Mouse (Mus musculus): ENCODE results near the gene Zfhx3.

Zfhx3 gene

DNA sequence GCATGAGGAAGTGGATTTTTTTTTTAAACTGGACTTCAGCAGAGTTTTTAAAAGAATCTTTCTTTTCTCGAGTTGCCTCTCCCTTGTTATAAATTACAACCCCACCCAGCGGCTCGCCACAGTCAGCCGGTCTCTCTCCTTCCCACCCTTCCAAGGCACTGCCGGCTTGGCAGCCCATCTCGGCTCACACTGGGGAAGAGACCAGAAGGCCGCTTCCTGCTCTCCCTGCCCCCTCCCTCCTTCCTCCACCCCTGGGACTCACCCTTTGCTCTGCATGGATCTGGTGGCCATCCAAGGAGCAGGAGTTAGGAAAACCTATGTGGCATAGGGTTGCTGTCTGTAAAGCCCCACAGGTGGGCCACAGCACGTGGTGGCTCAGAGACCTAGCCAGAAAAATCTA lies 705.1 kb downstream of the Zfhx3 start:
- no peak for DNase-seq (ENCODE audit: extremely low read depth, low read depth)

DNA sequence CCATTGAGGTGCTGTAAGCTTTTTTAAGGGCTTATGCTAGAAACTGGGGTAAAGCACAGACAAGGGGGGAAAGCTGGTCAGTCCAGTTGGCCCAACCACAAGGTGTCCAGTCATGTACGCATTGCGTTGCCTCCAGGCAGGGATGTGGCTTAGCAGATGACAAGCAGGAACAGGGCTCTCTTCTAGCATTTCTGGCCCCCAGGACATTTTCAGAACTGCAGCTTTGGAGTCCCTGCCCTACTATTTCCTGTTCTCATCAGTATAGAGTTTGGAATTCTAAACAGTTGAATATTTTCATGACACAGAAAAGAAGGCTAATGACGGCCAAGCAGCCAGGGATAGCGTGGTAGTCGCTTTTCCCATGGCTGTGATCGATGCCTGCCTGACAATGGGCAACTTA lies 706.5 kb downstream of the Zfhx3 start:
- no peak for DNase-seq (ENCODE audit: extremely low read depth, low read depth)

GRCm38 (mm10) chr8:108650837-108651236 lies 708.4 kb downstream of the Zfhx3 start:
- no peak for DNase-seq (ENCODE audit: extremely low read depth, low read depth)

GRCm38 (mm10) chr8:108661486-108662093 lies 719.1 kb downstream of the Zfhx3 start:
- no peak for DNase-seq (ENCODE audit: extremely low read depth, low read depth)

DNA sequence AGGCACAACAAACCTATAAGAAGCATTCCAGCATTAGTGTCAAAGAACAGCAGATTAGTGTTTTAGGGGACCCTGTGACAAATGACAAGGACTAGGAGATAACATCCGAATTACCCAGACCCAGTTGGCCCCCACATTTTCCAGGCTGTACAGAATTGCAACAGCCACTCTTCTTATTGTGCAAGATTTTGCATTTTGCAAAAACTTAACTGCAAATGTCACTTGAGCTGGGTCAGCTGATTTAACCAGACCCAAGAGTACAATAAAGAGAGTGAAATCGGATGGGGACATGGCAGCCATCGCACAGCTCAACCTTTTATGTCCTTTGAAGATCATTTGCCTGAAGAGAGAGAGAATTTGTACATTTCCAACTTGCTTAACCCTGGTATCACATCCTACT lies 720.3 kb downstream of the Zfhx3 start:
- no peak for DNase-seq (ENCODE audit: extremely low read depth, low read depth)

DNA sequence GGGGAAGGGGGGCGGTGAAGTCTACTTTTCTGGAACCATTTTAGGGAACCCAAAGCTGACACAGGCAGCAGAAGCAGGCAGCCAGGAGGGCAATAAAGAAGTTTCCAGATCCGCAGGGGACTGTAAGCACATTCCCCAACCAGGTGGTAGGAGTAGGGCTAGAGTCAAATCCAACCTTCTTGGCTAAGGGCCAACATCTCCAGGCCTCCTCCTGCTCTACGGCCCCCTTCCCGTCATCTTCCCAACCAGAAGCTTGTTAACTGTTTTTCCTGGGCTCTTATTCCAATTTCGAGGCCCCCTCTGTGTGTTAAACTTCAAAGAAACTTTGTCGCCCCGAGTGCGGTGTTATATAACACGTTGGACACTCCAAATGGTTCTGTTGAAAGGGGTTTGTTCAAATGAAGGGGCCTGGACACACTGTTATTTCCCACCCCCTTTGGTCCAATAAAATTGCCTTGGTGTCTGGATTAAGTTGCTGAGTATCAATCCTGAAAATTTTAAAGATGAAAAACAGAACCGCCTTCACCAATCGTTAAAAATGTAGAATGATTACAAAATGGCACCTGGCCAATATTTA lies 729.6 kb downstream of the Zfhx3 start:
- no peak for DNase-seq (ENCODE audit: extremely low read depth, low read depth)

DNA sequence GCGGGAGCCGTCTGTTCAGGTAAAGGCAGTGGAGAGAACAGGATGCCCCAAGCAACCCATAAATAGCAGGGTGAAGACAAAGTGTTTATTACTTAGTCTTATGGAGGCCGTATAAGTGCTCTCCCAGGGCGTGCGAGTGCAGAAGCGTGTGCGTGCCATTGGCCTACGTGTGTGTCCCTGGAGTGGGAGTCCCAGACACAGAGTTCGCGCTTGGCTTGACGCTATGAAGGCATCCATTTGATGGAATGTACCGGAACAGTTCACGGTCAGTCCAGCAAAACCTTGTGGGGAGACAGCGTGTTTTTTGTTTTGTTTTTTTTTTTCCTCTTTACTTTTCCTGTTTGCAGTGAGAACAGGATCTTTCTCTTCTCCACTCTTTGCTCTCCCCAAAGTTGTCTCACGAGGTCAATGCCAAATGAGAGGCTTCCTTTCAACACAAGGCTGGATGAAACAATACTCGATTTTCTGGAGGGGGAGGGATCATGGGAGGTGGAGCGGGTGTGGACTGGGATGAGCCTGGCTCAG lies 732.6 kb downstream of the Zfhx3 start:
- no peak for DNase-seq (ENCODE audit: extremely low read depth, low read depth)

- no peak for DNase-seq (ENCODE audit: extremely low read depth, low read depth)
These were observed 747.2 kb downstream of the Zfhx3 start for GRCm38 (mm10) chr8:108689694-108690093.

DNA sequence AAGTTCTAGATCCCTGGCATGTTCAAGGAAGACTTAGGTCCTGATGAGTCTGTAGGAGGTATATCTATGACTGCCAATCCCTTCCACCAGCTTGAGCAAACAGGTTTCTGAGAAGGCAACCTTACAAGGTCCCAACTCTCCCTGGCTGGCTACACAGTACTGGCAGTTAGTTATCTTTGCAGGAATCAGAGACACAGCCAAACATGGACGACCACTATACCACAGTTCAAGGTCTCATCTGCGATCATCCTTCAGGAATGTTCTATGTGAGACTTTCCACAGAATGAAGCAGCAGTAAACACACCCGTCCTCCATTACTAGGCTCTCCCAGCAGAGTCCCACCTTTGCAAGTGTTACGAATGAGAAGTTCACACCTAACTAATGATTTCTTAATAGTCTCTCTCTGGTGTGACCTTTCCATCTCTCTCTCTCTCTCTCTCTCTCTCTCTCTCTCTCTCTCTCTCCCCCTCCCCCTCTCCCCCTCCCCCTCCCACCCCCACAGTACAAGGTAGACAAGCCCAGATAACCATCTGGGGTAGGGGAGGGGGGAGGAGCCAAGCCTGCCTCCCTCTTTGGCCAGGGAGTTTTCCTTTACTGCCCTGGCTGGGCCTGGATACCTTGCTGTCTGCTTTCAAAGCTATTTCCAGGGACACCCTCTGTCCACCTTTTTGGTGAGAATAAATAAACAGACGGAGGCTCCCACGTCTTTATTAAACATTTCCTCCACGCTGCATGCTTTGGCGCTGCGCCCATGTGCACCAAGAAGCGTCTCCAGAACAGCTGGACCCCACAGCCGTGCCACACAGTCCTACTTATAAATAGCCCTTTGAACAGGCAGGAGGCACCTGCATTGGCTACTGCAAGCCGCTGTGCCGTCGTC lies 748.4 kb downstream of the Zfhx3 start:
- DNase-seq (ENCODE audit: extremely low read depth, low read depth) = no peak

GRCm38 (mm10) chr8:108691456-108692238 lies 749.2 kb downstream of the Zfhx3 start:
- peak; percentile 84 for DNase-seq (ENCODE audit: extremely low read depth, low read depth)

- DNase-seq (ENCODE audit: extremely low read depth, low read depth) = peak; percentile 45
These were observed 749.8 kb downstream of the Zfhx3 start for GRCm38 (mm10) chr8:108692239-108692627.

- no peak for DNase-seq (ENCODE audit: extremely low read depth, low read depth)
These were observed 750.5 kb downstream of the Zfhx3 start for GRCm38 (mm10) chr8:108692669-108693665.

DNA sequence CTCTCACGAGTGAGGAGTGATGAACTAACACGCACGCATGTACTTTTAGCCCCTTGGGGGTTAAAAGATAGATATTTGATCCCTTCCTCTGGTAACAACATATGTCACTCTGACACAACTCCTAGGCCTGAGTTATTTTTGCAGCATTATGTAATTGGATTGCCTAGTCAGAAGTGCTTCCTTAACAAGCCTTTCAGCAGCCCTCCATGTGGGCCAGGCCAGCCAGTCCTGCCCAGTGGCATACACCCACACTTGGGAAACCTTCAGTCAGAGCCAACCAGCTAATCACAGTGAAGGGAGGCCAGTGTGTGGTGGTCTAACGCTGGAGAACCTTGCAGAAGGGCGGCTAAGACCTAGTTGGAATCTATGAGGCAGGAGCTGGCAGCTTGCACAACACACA lies 751.4 kb downstream of the Zfhx3 start:
- DNase-seq (ENCODE audit: extremely low read depth, low read depth) = no peak

- DNase-seq (ENCODE audit: extremely low read depth, low read depth) = no peak
These were observed 752.1 kb downstream of the Zfhx3 start for GRCm38 (mm10) chr8:108694516-108694915.

DNA sequence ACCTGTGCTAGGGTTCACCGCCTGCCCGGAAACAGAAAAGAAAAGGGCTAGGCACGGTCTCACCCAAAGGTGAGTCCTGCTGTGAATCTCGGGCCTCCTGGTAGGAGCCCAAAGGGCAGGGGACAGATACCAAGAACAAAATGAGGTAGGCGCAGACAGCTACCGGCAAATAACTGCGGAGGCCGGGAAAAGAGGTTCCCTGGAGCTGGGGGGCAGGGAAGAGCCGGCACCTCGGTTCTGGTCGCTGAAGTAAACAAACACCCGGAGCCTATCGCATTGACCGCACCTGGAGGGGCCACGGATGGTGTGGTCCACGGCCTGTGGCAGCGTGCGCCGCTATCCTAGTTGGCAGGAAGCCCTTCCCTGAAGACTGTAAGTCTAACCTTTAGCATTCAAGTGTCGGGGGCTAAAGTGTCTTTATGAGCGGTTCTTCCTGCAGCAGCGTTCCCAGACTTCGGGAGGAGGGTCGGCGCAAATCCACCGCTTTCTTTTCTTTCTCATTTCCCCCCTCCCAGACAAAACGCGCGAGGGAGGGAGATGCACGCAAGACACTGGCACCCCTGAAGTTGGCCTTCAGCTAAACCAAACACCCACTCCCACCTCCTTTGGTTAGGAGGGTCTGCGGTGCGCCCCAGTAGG lies 752.9 kb downstream of the Zfhx3 start:
- no peak for DNase-seq (ENCODE audit: extremely low read depth, low read depth)

DNA sequence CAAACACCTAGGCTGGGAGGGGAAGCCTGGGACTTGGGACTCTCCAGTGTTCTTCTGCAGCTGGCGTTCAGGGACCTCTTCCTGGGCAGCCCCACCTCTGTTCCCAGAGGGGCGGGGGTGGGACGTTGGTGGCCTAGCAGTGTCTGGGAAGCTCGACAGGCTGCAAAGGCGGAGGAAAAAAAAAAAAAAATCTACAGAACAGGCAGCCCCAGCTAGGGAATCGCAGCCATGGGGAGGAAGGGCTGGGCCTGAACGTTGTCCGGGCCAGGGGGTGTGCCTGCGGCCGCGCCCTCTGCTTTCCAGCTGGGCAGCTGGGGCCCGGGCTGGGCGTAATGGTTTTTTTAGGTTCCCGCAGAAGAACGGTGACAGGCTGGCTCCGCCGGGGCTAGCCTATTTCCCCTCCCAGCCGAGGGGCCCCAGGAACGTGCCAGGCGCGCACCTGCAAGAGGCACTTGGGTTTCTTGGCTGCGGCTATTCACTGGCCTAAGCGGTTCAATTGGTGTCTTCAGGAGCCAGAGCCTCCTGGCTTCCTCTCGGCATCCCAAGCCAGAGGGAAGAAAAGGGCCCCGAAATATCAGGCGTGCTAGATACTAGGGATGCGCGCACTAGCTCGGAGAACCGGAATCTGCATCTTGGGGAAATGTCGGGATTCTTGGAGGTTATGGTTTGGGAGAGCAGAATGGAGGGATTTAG lies 753.6 kb downstream of the Zfhx3 start:
- no peak for DNase-seq (ENCODE audit: extremely low read depth, low read depth)

GRCm38 (mm10) chr8:108696631-108697410 lies 754.4 kb downstream of the Zfhx3 start:
- DNase-seq (ENCODE audit: extremely low read depth, low read depth) = no peak

DNA sequence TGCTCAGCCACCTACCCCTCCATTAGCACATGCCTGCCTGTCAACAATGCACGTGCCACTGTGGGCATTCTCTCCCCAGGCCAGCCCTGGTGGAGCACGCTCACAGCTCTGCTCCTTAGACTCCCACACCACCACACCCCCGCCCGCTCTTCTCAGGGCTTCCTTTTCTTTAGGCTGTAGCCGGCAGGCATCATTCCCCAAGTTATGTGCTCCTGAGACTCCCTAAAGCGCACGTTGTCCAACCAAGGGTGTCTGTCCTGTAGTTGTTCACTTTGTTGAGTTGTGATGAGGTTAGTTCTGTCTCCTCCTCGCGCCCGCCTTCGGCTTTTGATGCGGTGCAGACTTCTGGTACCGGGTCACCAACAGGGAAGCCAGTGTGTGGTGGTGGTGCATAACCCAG lies 755.1 kb downstream of the Zfhx3 start:
- no peak for DNase-seq (ENCODE audit: extremely low read depth, low read depth)
